Mouse (Mus musculus) lung, postnatal 10 days (tissue): ENCODE results near the gene Pigx.
A peak's percentile ranks its signal among the peaks of the same experiment; 100 is the strongest.
"Not testable (repeated sequence)": the region's sequence is repeated elsewhere in the genome, so short reads cannot be mapped to it uniquely, and the experiment has no call there.

ENCODE experiments used
- DNase-seq: peaks from one replicate; pipeline ENCODE4 v3.0.0; 2021

Pigx gene

DNA sequence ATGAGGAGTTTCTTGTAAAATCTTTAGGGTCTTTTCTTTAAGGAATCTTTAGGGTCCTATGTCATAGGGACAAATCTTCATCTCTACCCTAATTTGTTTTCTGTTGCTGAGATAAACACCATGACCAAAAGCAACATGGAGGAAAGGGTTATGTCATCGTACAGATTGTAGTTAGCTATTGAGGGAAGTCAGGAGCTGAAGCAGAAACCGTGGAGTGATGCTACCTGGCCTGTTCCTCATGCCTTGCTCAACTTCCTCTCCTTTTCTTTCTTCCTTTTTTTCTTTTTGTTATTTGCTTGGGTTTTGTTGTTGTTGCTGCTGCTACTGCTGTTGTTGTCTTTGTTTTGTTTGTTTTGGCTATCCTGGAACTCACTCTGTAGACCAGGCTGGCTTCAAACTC, 9.0 kb upstream of the Pigx start:
- no peak for DNase-seq

DNA sequence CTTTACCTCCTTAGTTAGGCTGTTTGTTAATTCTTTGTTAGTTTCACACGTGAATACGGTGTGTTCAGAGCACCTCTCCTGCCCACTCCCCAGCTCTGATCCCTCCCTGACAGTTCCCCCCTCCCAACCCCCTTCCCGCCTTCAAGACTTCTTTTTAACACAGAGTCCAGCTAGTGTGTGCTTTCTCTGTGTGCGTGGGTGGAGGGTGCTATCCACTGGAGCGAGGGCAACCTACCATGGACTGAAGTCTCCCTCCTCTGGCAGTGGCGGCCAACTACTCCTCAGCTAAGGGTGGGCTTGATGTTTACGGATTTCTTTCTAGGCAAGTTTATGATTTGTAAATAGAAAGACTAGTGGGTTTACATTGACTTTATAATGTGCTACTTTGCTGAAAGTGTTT, 8.6 kb upstream of the Pigx start:
- no peak for DNase-seq

DNA sequence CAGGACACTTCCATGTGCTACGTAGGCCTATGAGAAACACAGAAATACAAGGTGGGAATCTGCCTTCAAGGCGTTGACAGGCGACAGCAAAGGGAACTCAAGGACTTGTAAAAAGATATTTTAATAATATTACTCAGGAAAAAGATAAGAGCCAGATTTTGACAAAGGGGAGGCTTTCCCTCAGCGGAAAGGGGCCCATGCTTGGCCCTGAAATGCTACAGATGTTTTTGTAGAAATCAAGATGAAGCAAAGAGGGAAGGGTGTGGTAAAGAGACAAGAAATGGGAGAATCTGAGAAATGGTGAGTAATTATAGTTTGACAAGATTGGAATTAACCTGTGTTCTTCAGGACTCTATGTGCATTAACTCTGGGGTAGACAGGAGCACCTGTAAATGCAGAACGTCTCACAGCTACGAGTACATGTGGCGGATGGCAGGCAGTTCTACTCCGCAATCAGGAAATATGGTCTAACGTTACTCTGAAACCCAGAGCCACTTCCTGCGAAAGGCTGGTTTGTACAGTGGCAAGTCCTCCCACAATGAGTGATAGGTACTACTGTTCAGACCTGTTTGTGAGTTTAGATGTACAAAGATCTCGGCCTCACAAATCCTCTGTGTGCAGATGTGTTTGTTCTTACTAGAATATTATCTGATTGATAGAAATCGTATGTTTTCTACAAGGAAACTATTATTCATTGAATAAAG, 8.0 kb upstream of the Pigx start:
- no peak for DNase-seq

- DNase-seq = no peak
These were observed 6.2 kb upstream of the Pigx start for GRCm38 (mm10) chr16:32105698-32106097.

GRCm38 (mm10) chr16:32102295-32102694, 2.8 kb upstream of the Pigx start:
- DNase-seq = no peak

DNA sequence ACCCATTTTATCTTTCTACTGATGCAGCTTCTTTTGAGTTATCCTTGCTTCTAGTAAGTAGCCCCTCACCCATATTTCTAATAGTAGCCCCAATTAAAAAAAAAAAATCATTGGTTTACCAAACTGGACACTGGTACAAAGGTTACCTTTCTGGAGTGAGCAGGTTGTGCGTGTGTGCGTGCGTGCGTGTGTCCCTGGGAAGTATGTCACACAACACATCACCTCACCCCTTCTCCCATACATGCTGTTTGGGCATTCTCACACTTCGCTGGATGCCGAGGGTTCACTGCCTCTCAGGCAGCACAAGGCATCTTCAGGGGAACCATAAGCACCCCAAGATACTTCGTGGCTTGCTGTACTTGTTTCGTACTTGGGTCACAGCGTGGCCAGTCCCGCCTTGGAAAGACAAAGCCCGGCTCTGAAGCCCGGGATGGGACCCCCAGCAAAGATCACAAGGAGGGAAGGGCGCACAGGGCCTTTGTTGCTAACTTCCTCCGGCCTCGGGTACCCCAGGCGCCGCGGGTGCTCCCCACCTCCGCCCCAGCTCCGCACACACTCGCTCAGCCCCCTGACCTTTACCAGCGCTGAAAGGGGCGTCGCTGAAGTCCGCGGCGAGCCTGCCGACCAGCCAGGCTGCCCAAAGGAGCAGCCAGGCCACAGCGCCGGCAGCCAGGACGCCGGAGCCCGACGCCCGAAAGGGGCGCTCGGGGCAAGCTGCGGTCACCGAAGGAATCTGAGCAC, 473 bp downstream of the Pigx start:
- no peak for DNase-seq

DNA sequence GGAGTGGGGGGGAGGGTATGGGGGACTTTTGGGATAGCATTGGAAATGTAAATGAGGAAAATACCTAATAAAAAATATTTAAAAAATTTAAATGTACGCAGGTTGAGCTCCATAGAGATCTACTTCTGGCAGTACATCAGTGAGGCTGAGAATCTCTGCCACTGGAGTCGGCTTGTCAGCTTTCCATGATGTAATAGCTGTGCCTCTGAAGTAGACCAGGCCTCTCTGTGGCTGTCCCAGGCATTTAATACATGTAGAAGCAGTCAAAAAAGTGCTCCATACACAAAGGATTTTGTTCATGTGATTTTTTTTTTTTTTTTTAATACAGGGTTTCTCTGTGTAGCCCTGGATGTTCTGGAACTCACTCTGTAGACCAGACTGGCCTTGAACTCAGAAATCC, 1.8 kb downstream of the Pigx start:
- DNase-seq = not testable (repeated sequence)

- DNase-seq = no peak
These were observed 8.1 kb downstream of the Pigx start for GRCm38 (mm10) chr16:32091466-32091865.

DNA sequence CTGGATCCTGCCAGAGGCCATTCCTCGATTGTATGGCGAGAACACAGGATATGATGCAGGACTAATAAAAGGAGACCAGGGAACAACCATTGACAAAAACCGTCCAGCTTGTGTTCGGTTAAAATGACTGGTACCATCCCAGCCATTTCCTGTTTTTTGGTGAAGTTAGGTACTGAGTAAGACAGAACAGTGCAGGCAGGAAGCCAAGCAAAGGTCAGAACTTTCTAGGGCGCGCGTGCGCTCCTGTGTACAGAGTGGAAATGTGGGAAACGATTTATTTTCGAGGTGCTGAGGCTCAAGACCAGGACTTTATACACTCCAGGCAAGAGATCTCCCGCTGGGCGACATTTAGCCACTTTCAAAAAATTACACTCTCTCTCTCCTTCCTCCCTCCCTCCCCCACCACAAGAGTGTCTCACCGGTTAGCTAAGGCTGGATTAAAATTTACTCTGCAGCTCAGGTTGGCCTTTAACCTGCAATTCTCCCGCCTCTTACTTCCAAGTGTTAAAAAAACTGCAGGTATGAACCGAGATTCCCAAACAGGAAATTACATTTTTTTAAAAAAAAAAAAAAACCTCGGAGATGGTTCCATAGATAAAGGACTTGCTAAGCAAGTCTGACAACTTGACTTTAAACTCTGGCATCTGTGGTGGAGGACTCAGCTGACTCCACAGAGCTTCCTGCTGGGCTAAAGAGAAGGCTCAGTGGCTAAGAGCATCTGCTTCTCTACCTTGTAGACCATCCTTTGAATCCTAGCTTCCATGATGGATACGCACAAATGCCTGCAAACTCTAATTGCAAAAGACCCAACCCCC, 11.7 kb downstream of the Pigx start:
- peak; percentile 51 for DNase-seq

- peak; percentile 90 for DNase-seq
These were observed 20.5 kb downstream of the Pigx start, which contains the start of gene Pak2 for GRCm38 (mm10) chr16:32078991-32079511. Gene Pak2, minus strand, starts transcription at chr16:32079342.

DNA sequence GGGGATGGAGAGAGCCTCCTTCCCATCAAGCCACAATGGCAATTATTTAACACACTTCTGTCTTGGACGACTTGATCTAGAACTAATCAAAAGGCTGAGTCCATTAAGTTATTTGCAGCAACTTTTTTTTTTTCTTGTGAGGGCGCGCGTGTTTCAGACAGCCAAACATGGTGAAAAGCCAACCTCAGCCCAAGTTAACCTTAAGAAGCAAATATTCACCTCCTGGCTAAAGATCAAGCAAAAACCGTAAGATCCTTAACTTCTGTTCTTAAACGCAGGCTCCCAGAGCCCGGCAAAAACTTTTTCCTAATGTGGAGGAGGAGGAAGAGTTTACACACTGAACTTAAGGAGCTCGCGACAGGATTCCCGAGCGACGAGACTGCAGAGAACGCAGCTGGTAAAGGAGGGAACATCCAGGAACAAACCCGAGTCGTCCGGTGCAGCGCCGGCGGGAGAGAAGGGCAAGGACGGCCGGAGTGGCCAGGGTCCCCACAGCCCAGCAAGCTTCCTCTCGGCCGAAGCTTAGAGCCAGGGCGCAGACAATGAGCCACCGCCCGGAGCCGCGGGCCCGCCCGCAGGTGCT, 21.0 kb downstream of the Pigx start:
- peak; percentile 53 for DNase-seq

GRCm38 (mm10) chr16:32077648-32078407, 21.7 kb downstream of the Pigx start:
- no peak for DNase-seq

DNA sequence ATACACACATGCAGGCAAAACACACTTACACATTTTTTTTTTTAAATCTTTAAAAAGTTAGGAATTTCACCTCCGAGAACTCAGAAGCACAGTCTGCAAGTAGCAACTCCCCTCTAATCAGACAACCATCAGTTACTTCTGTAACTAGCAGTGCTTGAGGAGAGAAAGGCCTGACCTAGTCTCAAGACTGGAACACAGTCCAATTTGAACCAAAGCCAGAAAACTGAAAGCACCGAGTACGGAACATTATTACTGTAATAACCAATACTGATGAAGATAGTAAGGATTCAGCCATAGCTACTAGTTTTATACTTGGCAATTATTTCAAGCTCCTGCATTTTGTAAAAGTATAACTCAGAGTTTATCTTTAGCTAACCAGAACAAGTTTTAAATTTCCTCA, 23.1 kb downstream of the Pigx start:
- DNase-seq = no peak

- no peak for DNase-seq
These were observed 23.8 kb downstream of the Pigx start for GRCm38 (mm10) chr16:32075762-32076161.

DNA sequence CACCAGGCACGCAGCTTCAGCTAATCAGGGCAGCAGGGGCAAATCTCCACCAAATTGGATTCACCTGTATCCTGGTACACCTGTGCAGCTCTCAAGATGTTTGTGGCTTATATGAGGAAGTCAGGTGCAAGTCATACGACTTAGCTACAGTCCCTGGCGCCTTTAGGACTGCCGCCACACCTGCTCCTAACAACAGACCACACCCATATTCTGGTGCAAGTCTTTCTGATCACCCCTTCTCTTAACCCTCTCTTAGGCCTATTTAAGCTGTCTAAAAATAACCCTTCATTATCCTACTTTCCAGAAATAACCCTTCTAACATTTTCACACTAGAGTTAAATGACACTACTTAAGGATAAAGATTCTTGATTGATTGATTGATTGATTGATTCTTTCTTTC, 29.5 kb downstream of the Pigx start:
- DNase-seq = not testable (repeated sequence)

GRCm38 (mm10) chr16:32068389-32069300, 30.9 kb downstream of the Pigx start:
- DNase-seq = no peak

DNA sequence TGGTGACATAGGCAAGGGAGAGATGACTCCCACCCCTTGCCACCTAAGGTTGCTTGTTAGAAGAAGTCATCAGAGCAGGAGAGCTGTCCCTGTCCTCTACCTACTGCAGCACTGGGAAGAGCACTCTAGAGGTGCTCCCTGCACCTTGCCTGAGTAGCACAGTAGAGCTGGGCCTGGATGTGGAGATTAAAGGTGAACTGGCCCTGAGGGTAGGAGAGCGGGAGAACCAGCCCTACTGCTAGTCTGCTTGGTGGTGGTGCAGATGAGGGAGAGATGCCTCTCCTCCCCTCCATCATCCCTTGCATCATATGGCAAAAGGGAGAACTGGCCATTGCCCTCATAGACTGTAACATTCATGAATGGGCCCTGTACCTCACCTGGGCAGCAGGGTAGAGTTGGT, 32.6 kb downstream of the Pigx start:
- no peak for DNase-seq

- no peak for DNase-seq
These were observed 35.6 kb downstream of the Pigx start for GRCm38 (mm10) chr16:32063900-32064299.

DNA sequence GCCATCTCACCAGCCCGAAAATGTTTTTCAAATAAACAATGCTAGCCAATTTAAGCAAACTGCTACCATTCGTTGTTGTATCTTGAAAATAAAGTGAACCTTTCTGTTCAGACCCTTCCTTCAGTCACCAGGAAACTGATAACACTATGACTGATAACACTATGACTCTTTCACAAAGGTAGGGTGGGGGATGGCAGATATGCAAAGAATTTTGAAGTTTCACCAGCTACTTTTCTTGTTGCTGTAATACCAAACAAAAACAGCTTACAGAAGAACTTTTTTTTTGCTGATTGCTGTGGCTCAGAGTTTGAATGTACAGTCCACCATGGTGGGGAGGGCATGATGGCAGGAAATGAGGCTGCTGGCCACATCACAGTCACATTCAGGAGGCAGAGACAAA, 37.3 kb downstream of the Pigx start:
- DNase-seq = no peak

- DNase-seq = peak; percentile 27
These were observed 39.6 kb downstream of the Pigx start for GRCm38 (mm10) chr16:32059840-32060523.
